Mouse (Mus musculus) CD4-positive, CD25-positive, alpha-beta regulatory T cell, adult 2 months (primary cell): Measurements from ENCODE around the gene Baz1b.

ENCODE experiments used
- DNase-seq: peaks from one replicate; pipeline ENCODE4 v3.0.0-alpha.2; 2012; ENCODE audit warnings: low read depth, low spot score

The Baz1b gene

GRCm38 (mm10) chr5:135274663-135275396 is 87.8 kb downstream of the Baz1b start:
- no peak for DNase-seq

DNA sequence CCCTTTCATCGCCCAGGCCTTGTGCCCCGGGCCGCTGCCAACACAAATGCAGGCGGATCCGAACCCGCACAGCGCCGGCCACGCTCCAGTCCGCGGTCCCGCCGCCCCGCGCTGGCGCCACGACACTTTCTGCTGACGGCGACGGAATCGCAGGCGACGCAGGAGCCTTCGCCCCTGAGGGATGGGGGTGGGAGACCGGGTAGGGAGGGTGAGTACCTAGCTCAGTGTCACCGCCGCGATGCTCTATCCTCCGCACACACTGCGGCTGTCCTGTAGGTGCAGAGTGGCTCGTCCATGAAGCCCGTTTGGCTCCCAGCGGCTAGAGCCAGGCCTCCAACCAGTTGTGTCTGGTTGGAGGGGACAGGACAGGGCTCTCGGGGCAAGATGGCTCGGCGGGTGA is 89.5 kb downstream of the Baz1b start:
- DNase-seq, result no peak

DNA sequence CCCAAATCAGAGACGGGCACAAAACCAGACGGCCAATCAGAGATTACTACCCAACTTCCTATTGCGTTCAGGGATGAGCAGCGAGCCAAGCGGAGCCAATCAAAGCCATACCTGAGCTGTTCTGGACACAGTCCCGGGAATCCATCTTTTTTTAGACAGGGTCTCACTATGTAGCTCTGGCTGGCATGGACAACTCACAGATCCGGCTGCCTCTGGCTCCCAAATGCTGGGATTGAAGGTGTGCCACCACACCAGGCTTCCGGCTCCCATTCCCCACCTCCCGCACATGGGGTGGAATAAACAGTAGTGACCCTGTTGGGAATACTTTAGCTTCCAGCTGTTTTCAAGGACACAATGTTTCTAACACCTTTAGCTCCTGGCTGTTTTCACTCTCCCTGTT is 93.2 kb downstream of the Baz1b start:
- no peak for DNase-seq

- no peak for DNase-seq
Measured at GRCm38 (mm10) chr5:135285211-135285610, 98.1 kb downstream of the Baz1b start.

- peak; percentile 78 for DNase-seq
Measured at GRCm38 (mm10) chr5:135286185-135286584, 99.1 kb downstream of the Baz1b start.

DNA sequence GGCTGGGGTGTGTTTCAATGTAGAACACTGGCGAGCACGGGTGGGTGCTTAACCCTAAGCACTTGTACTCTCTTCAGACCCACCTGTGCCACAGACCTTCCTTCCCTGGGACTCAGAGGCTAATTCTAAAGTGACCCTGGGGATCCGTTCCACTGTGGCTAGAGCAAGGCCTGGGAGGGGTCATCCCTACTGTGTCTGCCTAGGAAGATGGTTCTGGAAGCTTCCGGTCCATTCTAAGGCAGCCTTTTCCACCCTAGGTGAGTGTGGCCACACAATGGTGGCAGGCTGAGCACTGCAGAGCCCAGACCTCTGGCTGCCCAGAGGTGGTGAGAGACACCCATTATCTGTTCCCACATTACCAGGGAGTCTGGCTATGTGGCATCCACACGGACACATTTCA is 99.9 kb downstream of the Baz1b start:
- no peak for DNase-seq

- DNase-seq, result no peak
Measured at GRCm38 (mm10) chr5:135290703-135291102, 103.6 kb downstream of the Baz1b start.

- no peak for DNase-seq
Measured at GRCm38 (mm10) chr5:135291193-135291592, 104.1 kb downstream of the Baz1b start.

DNA sequence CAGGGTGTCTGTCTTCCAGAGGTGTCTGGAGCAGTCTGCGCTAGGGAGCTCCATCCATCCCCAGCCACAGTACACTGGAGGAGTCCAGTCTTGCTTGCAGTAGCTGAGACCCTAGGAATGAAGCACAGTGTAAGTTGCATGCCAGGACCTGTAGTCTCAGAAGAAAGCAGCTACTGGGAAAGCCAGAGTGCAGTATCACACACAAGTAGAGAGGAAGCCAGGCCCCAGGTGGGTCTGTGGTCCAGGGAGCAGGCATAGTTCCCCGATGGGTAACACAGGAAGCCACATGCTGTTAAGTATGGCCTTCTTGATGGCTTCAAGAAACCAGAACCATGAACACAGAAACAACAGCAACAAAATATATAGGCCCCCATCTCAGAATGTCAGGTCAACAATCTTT is 104.9 kb downstream of the Baz1b start:
- DNase-seq, result no peak
